Mouse (Mus musculus) cerebellum, adult 2 months (tissue): ENCODE results near the gene Tnr.

Experiments
- CTCF ChIP-seq: fragments of 200-500 bp; IDR thresholded peaks from 2 replicates; pipeline ENCODE4 v1.5.1; 2011; ENCODE audit warnings: low read depth, mild to moderate bottlenecking, control low read depth, low read length, moderate library complexity, borderline replicate concordance; ENCODE audit not compliant: insufficient read depth
- POLR2A ChIP-seq: fragments of 200-500 bp; IDR thresholded peaks from 2 replicates; pipeline ENCODE4 v1.6.1; 2011; ENCODE audit warnings: low read length, control low read depth, borderline replicate concordance; ENCODE audit not compliant: insufficient read depth

DNA sequence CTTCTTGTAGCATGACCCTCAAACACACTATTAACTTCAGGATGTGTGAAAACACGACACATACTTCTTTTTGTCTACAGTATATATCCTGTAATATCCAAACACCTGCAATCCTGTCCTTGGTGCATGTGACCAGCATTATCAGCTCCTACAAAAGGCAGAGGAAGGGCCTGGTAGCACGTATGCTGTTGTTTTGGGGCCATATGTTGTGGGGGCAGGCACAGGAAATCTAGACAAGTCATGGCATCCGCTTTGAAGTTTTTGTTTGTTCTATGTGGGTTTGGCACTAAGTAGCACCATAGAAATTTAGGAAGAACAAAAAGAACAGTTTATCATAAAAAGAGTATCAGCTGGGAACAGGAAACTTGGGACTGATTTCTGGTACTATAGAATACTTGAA is 105.5 kb downstream of the Tnr start:
- TF ChIP-seq CTCF (no peak), POLR2A (no peak)
